Mouse (Mus musculus): ENCODE results near the gene Thbd. TPM values are rescaled to one million over a fixed set of nuclear protein-coding genes. Genes with fewer than 3 reads are reported as not detected.

Gene Thbd
- total and polyA plus RNA-seq, 2 experiments from 2014 or later = 14.7 to 26.1 TPM

- Histone ChIP-seq H3K9me3 (ENCODE audit: low read length) (no peaks in the 10 kb centered on the region), H3K9ac (replicated peaks; ENCODE audit: low read length, poor library complexity, severe bottlenecking) (no peak overlapping the region), H3K27ac (ENCODE audit: low read depth, low read length) (no peak overlapping the region), H3K4me2 (ENCODE audit: low read depth, low read length, poor library complexity, severe bottlenecking) (no peak overlapping the region), H3K27me3 (ENCODE audit: insufficient read depth, low read length) (no peaks in the 10 kb centered on the region), H3K4me1 (ENCODE audit: insufficient read depth, low read length) (no peaks in the 10 kb centered on the region), H3K4me3 (ENCODE audit: low read depth, low read length) (no peak overlapping the region), H3K36me3 (ENCODE audit: insufficient read depth, low read length) (no peaks in the 10 kb centered on the region)
- no peak for ATAC-seq (ENCODE audit: low FRiP score)
- peak; percentile 63 for TF ChIP-seq CTCF (IDR thresholded peaks at IDR 0.05)
- 78% methylated on average over 10 of the region's 10 CpGs for WGBS
- no peak for DNase-seq (ENCODE audit: low spot score)
Observed at GRCm38 (mm10) chr2:148375326-148376150, 32.5 kb downstream of the Thbd start.

- Histone ChIP-seq H3K4me1 (ENCODE audit: insufficient read depth, low read length) (no peaks in the 10 kb centered on the region), H3K27me3 (ENCODE audit: insufficient read depth, low read length) (no peaks in the 10 kb centered on the region), H3K36me3 (ENCODE audit: insufficient read depth, low read length) (no peaks in the 10 kb centered on the region), H3K4me2 (ENCODE audit: low read depth, low read length, poor library complexity, severe bottlenecking) (no peak overlapping the region), H3K4me3 (ENCODE audit: low read depth, low read length) (no peak overlapping the region), H3K9ac (replicated peaks; ENCODE audit: low read length, poor library complexity, severe bottlenecking) (no peak overlapping the region), H3K27ac (ENCODE audit: low read depth, low read length) (no peak overlapping the region), H3K9me3 (ENCODE audit: low read length) (no peaks in the 10 kb centered on the region)
- TF ChIP-seq CTCF (IDR thresholded peaks at IDR 0.05) = no peak
- DNase-seq (ENCODE audit: low spot score) (no peak), ATAC-seq (ENCODE audit: low FRiP score) (no peak)
- WGBS = 75% methylated on average over 2 of the region's 2 CpGs
Observed at GRCm38 (mm10) chr2:148373602-148374071, 34.4 kb downstream of the Thbd start.

- Histone ChIP-seq H3K27ac (ENCODE audit: low read depth, low read length) (no peak overlapping the region), H3K4me2 (ENCODE audit: low read depth, low read length, poor library complexity, severe bottlenecking) (no peak overlapping the region), H3K4me3 (ENCODE audit: low read depth, low read length) (no peak overlapping the region), H3K36me3 (ENCODE audit: insufficient read depth, low read length) (no peaks in the 10 kb centered on the region), H3K9ac (replicated peaks; ENCODE audit: low read length, poor library complexity, severe bottlenecking) (no peak overlapping the region), H3K9me3 (ENCODE audit: low read length) (no peaks in the 10 kb centered on the region), H3K27me3 (ENCODE audit: insufficient read depth, low read length) (no peaks in the 10 kb centered on the region), H3K4me1 (ENCODE audit: insufficient read depth, low read length) (no peaks in the 10 kb centered on the region)
- DNase-seq (ENCODE audit: low spot score) (no peak), ATAC-seq (ENCODE audit: low FRiP score) (no peak)
- WGBS = 76% methylated on average over 4 of the region's 4 CpGs
- TF ChIP-seq CTCF (IDR thresholded peaks at IDR 0.05) = no peak
Observed at GRCm38 (mm10) chr2:148371743-148372630, 36.0 kb downstream of the Thbd start.

GRCm38 (mm10) chr2:148365227-148365626 lies 42.8 kb downstream of the Thbd start:
- Histone ChIP-seq H3K36me3 (ENCODE audit: insufficient read depth, low read length) (no peaks in the 10 kb centered on the region), H3K9ac (replicated peaks; ENCODE audit: low read length, poor library complexity, severe bottlenecking) (no peak overlapping the region), H3K4me2 (ENCODE audit: low read depth, low read length, poor library complexity, severe bottlenecking) (no peak overlapping the region), H3K9me3 (ENCODE audit: low read length) (no peaks in the 10 kb centered on the region), H3K4me1 (ENCODE audit: insufficient read depth, low read length) (no peaks in the 10 kb centered on the region), H3K4me3 (ENCODE audit: low read depth, low read length) (no peak overlapping the region), H3K27me3 (ENCODE audit: insufficient read depth, low read length) (no peaks in the 10 kb centered on the region), H3K27ac (ENCODE audit: low read depth, low read length) (no peak overlapping the region)
- ATAC-seq (ENCODE audit: low FRiP score) (no peak), DNase-seq (ENCODE audit: low spot score) (no peak)
- 50% methylated on average over 1 of the region's 1 CpGs for WGBS
- no peak for TF ChIP-seq CTCF (IDR thresholded peaks at IDR 0.05)

GRCm38 (mm10) chr2:148364536-148364935 lies 43.5 kb downstream of the Thbd start:
- ATAC-seq (ENCODE audit: low FRiP score) (no peak), DNase-seq (ENCODE audit: low spot score) (peak; percentile 9)
- no peak overlapping the region for H3K4me3 ChIP-seq (ENCODE audit: low read depth, low read length)
- H3K4me2 ChIP-seq (ENCODE audit: low read depth, low read length, poor library complexity, severe bottlenecking) = no peak overlapping the region
- WGBS = 98% methylated on average over 3 of the region's 3 CpGs
- no peak for TF ChIP-seq CTCF (IDR thresholded peaks at IDR 0.05)
- H3K27me3 ChIP-seq (ENCODE audit: insufficient read depth, low read length) = no peaks in the 10 kb centered on the region
- H3K36me3 ChIP-seq (ENCODE audit: insufficient read depth, low read length) = no peaks in the 10 kb centered on the region
- no peaks in the 10 kb centered on the region for H3K9me3 ChIP-seq (ENCODE audit: low read length)
- H3K9ac ChIP-seq (replicated peaks; ENCODE audit: low read length, poor library complexity, severe bottlenecking) = no peak overlapping the region
- H3K4me1 ChIP-seq (ENCODE audit: insufficient read depth, low read length) = no peaks in the 10 kb centered on the region
- no peak overlapping the region for H3K27ac ChIP-seq (ENCODE audit: low read depth, low read length)

- Histone ChIP-seq H3K27ac (ENCODE audit: low read depth, low read length) (no peak overlapping the region), H3K36me3 (ENCODE audit: insufficient read depth, low read length) (no peaks in the 10 kb centered on the region), H3K4me2 (ENCODE audit: low read depth, low read length, poor library complexity, severe bottlenecking) (no peak overlapping the region), H3K4me1 (ENCODE audit: insufficient read depth, low read length) (no peaks in the 10 kb centered on the region), H3K9me3 (ENCODE audit: low read length) (no peaks in the 10 kb centered on the region), H3K4me3 (ENCODE audit: low read depth, low read length) (no peak overlapping the region), H3K27me3 (ENCODE audit: insufficient read depth, low read length) (no peaks in the 10 kb centered on the region), H3K9ac (replicated peaks; ENCODE audit: low read length, poor library complexity, severe bottlenecking) (no peak overlapping the region)
- no peak for TF ChIP-seq CTCF (IDR thresholded peaks at IDR 0.05)
- DNase-seq (ENCODE audit: low spot score) (no peak), ATAC-seq (ENCODE audit: low FRiP score) (no peak)
- 88% methylated on average over 1 of the region's 1 CpGs for WGBS
Observed at GRCm38 (mm10) chr2:148357145-148357544, 50.8 kb downstream of the Thbd start.

Other genes starting within 250 kb of the Thbd start
- 13.5 and 14.0 TPM in 2 replicates for gene Sstr4, start 12.8 kb downstream of the Thbd start, total RNA-seq (2014; rRNA removed)
- gene Sstr4, start 12.8 kb downstream of the Thbd start, polyA plus RNA-seq (2015; fragmentation: Nextera tagmentation; extraction: Ambion mirVana) = 2.7 TPM in 2 replicates
- gene Cd93, start 35.4 kb upstream of the Thbd start, total RNA-seq (2014; rRNA removed) = 16.9 and 23.0 TPM in 2 replicates
- gene Cd93, start 35.4 kb upstream of the Thbd start, polyA plus RNA-seq (2015; fragmentation: Nextera tagmentation; extraction: Ambion mirVana) = 4.1 and 4.5 TPM in 2 replicates